ENCODE assay signal across 34 mouse cellular contexts in the genomic region with DNA sequence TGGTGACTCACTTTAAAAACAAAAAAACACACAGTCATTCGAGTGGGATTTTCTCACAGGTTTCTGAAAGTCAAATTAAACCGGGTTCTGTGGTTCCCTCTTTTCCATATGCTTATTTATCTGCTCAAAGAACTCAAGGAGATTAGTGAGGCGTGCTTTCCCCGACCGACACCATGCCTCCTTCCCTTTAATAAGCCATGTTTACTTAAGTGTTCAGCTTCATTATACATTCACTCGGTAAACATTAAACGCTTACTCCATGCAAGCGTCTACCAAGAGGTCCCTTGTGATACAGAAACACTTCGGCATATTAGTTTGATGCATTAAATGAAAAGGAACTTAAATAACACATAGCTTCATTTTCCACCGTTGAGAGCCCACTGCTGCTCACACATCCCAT.
"Had no signal": no experiment of that assay in that cellular context is flagged by ENCODE, and none has a peak within 500 bp of the region (broad histone marks: within the 10 kb centered on the region; RNA-seq: fewer than 3 reads in every experiment).

No protein-coding gene starts in this region.

- H3K27ac ChIP-seq: heart, embryonic 10.5 days; heart, embryonic 13.5 days; heart, embryonic 15.5 days; hindbrain, embryonic 10.5 days; hindbrain, embryonic 12.5 days; hindbrain, embryonic 13.5 days; hindbrain, embryonic 14.5 days; hindbrain, embryonic 15.5 days; hindbrain, postnatal 0 days; intestine, embryonic 15.5 days; kidney, postnatal 0 days; layer of hippocampus, adult 2 months; left cerebral cortex, adult 2 months had no signal

- H3K4me1 ChIP-seq: hindbrain, embryonic 10.5 days; hindbrain, embryonic 12.5 days; hindbrain, embryonic 15.5 days had no signal

- DNase-seq: heart, postnatal 10 days; heart, postnatal 14 days; heart, postnatal 36 days; heart, postnatal 4 days; kidney, adult 11 months; kidney, adult 18-20 months; kidney, adult 2 months; kidney, adult 8-10 months; kidney, adult 9 months; kidney, postnatal 10 days; kidney, postnatal 25 days; kidney, postnatal 36 days; kidney, postnatal 4 days; layer of hippocampus, adult 9-11 months; layer of hippocampus, postnatal 36 days had no signal

- H3K9me3 ChIP-seq: heart, embryonic 10.5 days; heart, embryonic 12.5 days; heart, embryonic 13.5 days; heart, embryonic 15.5 days; hindbrain, embryonic 10.5 days; hindbrain, embryonic 12.5 days; hindbrain, embryonic 13.5 days; hindbrain, embryonic 15.5 days; intestine, embryonic 15.5 days had no signal

- H3K36me3 ChIP-seq: heart, embryonic 10.5 days; heart, embryonic 12.5 days; heart, embryonic 13.5 days; heart, embryonic 15.5 days; hindbrain, embryonic 10.5 days; hindbrain, embryonic 12.5 days; hindbrain, embryonic 13.5 days; hindbrain, embryonic 15.5 days; intestine, embryonic 15.5 days had no signal

- H3K27me3 ChIP-seq: heart, embryonic 12.5 days; heart, embryonic 13.5 days; heart, embryonic 15.5 days; hindbrain, embryonic 12.5 days; hindbrain, embryonic 13.5 days; hindbrain, embryonic 15.5 days; intestine, embryonic 15.5 days had no signal

- H3K4me3 ChIP-seq: heart, embryonic 10.5 days; heart, embryonic 12.5 days; heart, embryonic 13.5 days; heart, embryonic 15.5 days; hindbrain, embryonic 10.5 days; hindbrain, embryonic 12.5 days; hindbrain, embryonic 13.5 days; hindbrain, embryonic 15.5 days; intestine, embryonic 15.5 days; layer of hippocampus, adult 2 months; left cerebral cortex, adult 2 months had no signal

- ATAC-seq: hindbrain, embryonic 16.5 days; hindbrain, postnatal 0 days; inflammation-experienced regulatory T-cells, adult 6 months; intestine, embryonic 15.5 days; intestine, embryonic 16.5 days; intestine, postnatal 0 days had no signal

- H3K9ac ChIP-seq: heart, embryonic 12.5 days; heart, embryonic 13.5 days; heart, embryonic 15.5 days; hindbrain, embryonic 12.5 days; hindbrain, embryonic 13.5 days; hindbrain, embryonic 14.5 days; hindbrain, embryonic 15.5 days; intestine, embryonic 15.5 days had no signal

- H3K4me2 ChIP-seq: heart, embryonic 11.5 days; heart, embryonic 12.5 days; heart, embryonic 13.5 days; heart, embryonic 15.5 days; hindbrain, embryonic 12.5 days; hindbrain, embryonic 13.5 days; hindbrain, embryonic 14.5 days; hindbrain, embryonic 15.5 days; intestine, embryonic 15.5 days had no signal
